Mouse (Mus musculus) embryonic fibroblast, embryonic 13.5 days (primary cell): ENCODE data around the gene Nup107. TPM values are rescaled to one million over a fixed set of nuclear protein-coding genes. Genes with fewer than 3 reads are reported as not detected.
A peak's percentile ranks its signal among the peaks of the same experiment; 100 is the strongest.
"Not testable (repeated sequence)": the region's sequence is repeated elsewhere in the genome, so short reads cannot be mapped to it uniquely, and the experiment has no call there.

Source experiments
- H3K27ac ChIP-seq: 2 replicates; pipeline ENCODE4 v1.5.1; 2012; ENCODE audit warnings: low read length, control low read depth, inconsistent platforms; ENCODE audit not compliant: insufficient read depth
- H3K4me1 ChIP-seq: 2 replicates; pipeline ENCODE4 v1.6.1; 2011; ENCODE audit warnings: low read length; ENCODE audit not compliant: control insufficient read depth, insufficient read depth
- H3K4me3 ChIP-seq: 2 replicates; pipeline ENCODE4 v1.5.1; 2011; ENCODE audit warnings: mild to moderate bottlenecking, control low read depth, low read length; ENCODE audit not compliant: insufficient read depth
- CTCF ChIP-seq: IDR thresholded peaks from 2 replicates; pipeline ENCODE4 v1.5.1; 2011; ENCODE audit warnings: mild to moderate bottlenecking, control low read depth, low read length, moderate library complexity, borderline replicate concordance; ENCODE audit not compliant: insufficient read depth
- POLR2A ChIP-seq: IDR thresholded peaks from 2 replicates; pipeline ENCODE4 v1.6.1; 2011; ENCODE audit warnings: low read depth, mild to moderate bottlenecking, control low read depth, low read length, moderate library complexity
- polyA plus RNA-seq: library from polyadenylated mRNA; stranded (reverse); fragments of >200 nt; gene quantifications from 2 replicates; pipeline ENCODE4 v1.2.4, GENCODE M21; 2011; ENCODE audit warnings: low read depth; ENCODE audit not compliant: missing spikeins, insufficient read length

Gene Nup107
- polyA plus RNA-seq, 1 experiment, result 70.3 TPM

DNA sequence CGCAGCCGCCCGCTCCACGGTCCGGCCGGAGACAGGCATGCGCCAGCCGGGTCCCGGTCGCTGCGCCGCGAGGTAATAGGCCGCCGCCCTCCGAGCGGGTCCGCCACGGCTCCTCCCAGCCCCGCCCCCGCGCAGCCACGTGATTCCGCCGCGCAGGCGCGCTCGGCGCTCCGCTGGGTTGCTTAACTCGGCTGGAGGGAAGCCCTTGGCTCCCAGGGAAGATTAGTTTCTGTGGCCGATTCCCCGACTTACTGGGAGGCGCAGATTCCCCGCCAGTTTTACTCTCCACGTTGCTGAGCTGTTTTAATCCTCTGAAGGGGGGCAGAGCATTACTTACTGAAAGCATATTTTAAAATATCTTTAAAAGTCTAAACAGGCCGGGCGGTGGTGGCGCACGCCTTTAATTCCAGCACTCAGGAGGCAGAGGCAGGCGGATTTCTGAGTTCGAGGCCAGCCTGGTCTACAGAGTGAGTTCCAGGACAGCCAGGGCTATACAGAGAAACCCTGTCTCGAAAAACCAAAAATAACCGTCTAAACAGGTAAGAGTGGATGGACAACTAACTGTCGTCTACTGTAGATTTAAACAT lies 46.1 kb downstream of the Nup107 start, which contains the start of gene Slc35e3:
Gene Slc35e3 (minus strand): TSS at position 69 of the 587 bp plus-strand sequence.
- Histone ChIP-seq H3K4me1 (0 out of 2 replicates have a peak, but pooled peaks cover 3% of the 10 kb centered on the region), H3K27ac (no peak within 1 kb of the TSS), H3K4me3 (peak within 1 kb of the TSS; percentile 59)
- peak; percentile 66 for TF ChIP-seq POLR2A
- no peak for TF ChIP-seq CTCF

DNA sequence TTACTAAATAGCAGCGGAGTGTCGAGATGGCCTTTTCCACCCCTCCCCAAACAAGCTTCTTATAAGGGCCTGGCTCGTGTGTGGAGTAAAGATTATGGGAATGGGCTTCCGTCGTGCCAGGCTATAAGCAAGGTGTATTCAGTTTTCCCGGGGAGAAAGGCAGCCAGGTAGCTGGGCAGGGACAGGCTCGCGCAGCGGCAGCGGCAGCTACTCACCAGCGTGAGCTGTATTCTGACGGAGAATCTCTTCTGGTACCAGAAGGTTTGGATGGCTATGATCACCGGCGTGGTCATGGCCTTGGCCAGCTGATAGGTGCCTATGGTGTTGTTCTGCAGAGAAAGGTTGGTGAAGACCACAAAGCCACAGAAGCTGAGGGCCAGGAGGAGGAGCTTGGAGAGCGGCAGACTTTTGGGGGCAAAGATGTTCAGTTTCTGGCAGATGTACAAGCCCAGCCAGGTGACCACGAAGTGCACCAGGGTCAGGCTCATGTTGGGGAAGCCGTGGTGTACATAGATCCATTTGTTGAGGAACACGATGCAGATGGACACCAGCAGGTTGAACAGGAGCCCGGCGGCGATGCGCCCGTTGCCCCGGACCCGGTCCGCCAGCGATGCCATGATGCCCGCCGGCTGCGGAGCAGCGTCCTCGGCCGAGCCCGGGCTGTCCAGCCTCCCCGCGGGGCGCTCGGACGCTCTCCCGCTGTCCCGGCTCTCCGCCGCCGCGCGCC lies 46.8 kb downstream of the Nup107 start:
- H3K27ac ChIP-seq, H3K4me1 ChIP-seq: not testable (repeated sequence)
- peak overlapping the region; percentile 59 for H3K4me3 ChIP-seq

DNA sequence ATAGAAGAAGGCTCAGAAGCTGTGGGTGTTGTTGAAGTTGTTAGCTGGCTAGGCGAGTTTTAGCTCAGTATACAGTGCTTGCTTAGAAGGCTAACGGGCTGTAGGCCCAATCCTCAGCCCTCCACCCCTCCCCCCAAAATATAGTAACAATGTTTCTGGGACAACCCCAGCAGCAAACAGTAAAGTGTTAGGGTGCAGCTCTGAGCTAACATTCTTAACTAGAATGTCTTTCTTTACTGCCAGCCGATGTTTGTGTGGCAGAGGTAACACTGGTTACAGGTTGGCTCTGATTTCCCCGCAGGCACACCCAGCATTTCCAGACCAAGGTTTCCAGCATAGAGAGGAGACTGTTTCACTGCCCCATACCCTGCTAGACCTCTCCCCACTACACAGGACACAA lies 48.6 kb downstream of the Nup107 start:
- H3K4me3 ChIP-seq, result no peak overlapping the region; the same call in 1 of the 2 replicates
- no peak overlapping the region for H3K27ac ChIP-seq
- 0 out of 2 replicates have a peak, but pooled peaks cover 3% of the 10 kb centered on the region for H3K4me1 ChIP-seq
- TF ChIP-seq CTCF (no peak), POLR2A (no peak)

DNA sequence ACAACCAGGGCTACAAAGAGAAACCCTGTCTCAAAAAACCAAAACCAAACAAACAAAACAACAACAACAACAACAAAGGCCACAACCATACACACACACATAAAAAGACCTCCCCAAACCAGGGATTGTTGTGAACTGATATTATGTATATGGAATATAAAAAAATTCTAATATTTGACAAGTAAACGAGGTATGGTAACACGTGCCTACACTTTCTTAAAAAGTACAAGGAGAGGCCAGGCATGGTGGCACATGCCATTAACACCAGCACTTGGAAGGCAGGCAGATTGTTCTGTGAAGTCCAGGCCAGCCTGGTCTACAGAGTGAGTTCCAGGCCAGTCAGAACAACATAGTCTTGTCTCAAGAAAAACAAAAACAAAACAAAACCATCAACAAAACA lies 49.3 kb downstream of the Nup107 start:
- H3K4me1 ChIP-seq, result 0 out of 2 replicates have a peak, but pooled peaks cover 3% of the 10 kb centered on the region
- TF ChIP-seq POLR2A, result no peak
- no peak for TF ChIP-seq CTCF
- no peak overlapping the region for H3K4me3 ChIP-seq
- H3K27ac ChIP-seq, result no peak overlapping the region

DNA sequence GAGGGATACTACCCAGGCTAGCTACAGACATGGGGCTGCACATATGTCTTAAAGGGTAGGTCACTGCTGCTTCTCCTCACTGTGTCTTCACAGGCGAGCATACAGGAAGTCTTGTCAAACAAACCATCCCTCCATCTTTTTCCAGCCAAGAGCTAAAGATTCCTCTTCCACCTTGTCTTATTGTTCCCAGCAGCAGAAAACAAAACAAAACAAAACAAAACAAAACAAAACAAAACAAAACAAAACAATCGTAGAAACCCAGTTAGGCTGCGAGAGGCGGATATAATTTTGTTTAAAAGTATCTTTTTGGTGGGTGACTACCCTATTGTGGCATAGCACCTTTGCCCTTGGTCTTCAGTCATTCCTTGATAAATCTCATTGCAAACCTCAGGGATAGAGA lies 49.9 kb downstream of the Nup107 start:
- TF ChIP-seq CTCF, result no peak
- no peak for TF ChIP-seq POLR2A
- Histone ChIP-seq H3K4me1 (0 out of 2 replicates have a peak, but pooled peaks cover 3% of the 10 kb centered on the region), H3K4me3 (no peak overlapping the region), H3K27ac (no peak overlapping the region)

DNA sequence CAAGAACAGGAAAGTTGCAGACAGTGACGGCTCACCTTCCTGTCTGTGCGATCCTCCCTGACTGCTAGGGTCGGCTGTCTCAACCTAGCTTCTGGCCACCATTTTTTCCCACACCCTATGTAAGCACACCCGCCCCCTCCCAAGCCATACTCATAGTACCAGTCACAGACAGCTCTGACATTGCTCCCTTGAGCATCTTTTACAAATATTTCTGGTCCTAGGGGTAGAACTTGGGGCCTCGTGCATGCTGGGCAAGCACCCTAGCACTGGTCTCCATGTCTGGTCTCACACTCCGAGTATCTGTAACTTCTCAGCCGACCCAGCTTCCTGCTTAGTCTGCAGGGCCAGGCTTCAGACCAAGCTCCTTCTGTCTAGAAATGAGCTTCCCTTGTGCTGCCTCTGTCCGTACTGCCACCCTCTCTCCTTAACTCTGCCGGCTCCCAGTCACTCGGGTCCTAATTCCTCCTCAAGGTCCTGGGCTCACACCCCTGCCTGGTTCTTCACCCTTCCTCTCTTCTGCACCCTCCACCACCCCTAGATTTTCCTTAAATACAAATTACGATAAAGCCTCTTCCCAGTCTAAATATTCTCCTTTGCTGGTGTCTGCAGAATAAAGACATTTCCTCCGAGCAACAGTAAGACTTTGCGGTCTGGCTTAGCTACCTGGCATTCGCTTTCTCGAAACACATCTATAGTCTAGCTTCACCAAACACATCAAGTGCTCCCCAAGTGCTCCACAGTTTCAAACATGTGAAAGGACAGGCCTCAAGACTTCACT lies 50.6 kb downstream of the Nup107 start:
- Histone ChIP-seq H3K27ac (peak overlapping the region; percentile 4; the same call in 1 of the 2 replicates), H3K4me1 (0 out of 2 replicates have a peak, but pooled peaks cover 3% of the 10 kb centered on the region), H3K4me3 (no peak overlapping the region)
- TF ChIP-seq CTCF, result no peak
- TF ChIP-seq POLR2A, result no peak

DNA sequence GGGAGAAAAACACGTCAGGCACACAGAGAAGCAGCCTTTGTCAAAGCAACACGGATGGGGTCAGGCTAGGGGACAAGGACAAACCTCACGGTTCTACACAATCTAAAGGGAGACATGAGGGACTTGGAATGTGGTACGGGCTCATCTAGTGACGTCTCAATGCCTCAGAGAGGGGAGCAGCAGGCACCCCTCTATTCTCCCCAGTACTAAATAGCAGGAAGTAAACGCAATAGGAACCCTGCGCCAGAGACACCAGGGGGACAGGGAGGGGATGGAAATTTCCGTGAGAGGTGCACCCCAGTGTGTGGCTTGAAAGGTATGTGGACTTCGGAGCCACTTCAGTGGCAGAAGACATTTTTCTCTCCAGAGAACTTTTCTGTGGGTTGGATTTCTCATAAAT lies 51.6 kb downstream of the Nup107 start:
- no peak for TF ChIP-seq CTCF
- TF ChIP-seq POLR2A, result no peak
- Histone ChIP-seq H3K27ac (0 out of 2 replicates have a peak overlapping the region, but pooled peaks have one; percentile 4), H3K4me1 (0 out of 2 replicates have a peak, but pooled peaks cover 3% of the 10 kb centered on the region), H3K4me3 (no peak overlapping the region)

DNA sequence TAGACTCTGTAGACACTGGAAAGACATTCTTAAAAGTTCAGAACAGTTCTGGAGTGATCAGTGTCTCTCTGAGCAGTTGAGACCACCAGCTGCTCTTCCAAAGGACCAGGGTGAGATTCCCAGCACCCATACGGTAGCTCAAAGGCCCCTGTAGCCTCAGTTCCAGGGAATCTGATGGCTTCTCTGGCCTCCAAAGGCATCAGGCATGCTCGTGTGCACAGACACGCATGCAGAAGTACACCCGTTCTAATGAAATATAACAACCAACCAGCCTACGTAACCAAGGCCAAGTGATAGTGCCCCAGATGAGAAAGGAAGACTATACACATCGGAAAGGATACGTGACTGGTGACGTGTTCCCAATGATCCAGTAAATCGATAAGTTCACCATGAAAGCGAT lies 52.3 kb downstream of the Nup107 start:
- H3K27ac ChIP-seq, result no peak overlapping the region
- no peak overlapping the region for H3K4me3 ChIP-seq
- H3K4me1 ChIP-seq, result 0 out of 2 replicates have a peak, but pooled peaks cover 3% of the 10 kb centered on the region
- no peak for TF ChIP-seq POLR2A
- no peak for TF ChIP-seq CTCF

DNA sequence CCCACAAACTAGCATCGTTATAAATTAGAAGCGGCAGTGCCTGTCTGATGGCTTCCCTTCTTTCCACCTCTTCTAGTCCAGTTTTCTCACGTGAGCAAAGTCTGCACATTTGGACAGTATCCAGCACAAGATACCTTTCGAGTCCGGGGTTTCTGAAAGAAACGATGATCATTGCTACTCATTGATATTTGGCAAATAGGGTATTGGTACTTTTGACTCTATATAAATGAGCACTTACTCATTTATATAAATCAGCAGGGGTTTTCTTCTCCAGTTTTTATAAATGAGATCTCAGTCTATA lies 52.9 kb downstream of the Nup107 start:
- Histone ChIP-seq H3K4me3 (no peak overlapping the region), H3K4me1 (0 out of 2 replicates have a peak, but pooled peaks cover 3% of the 10 kb centered on the region), H3K27ac (no peak overlapping the region)
- TF ChIP-seq POLR2A (no peak), CTCF (no peak)
